In genomic region chr5:100779002-100779401, GRCm38 (mm10) we compare ENCODE assay signal across 33 mouse cellular contexts.
"Had no signal": no experiment of that assay in that cellular context is flagged by ENCODE, and none has a peak within 500 bp of the region (broad histone marks: within the 10 kb centered on the region; RNA-seq: fewer than 3 reads in every experiment).

No protein-coding gene starts in this region.

- H3K27me3 ChIP-seq: heart, embryonic 13.5 days; heart, embryonic 15.5 days; hindbrain, embryonic 12.5 days; hindbrain, embryonic 13.5 days; hindbrain, embryonic 15.5 days; intestine, embryonic 15.5 days; kidney, embryonic 15.5 days had no signal

- H3K9ac ChIP-seq: heart, embryonic 13.5 days; heart, embryonic 15.5 days; hindbrain, embryonic 12.5 days; hindbrain, embryonic 13.5 days; hindbrain, embryonic 14.5 days; hindbrain, embryonic 15.5 days; intestine, embryonic 15.5 days; kidney, embryonic 15.5 days had no signal

- DNase-seq: heart, postnatal 10 days; heart, postnatal 14 days; heart, postnatal 36 days; heart, postnatal 4 days; kidney, adult 11 months; kidney, adult 18-20 months; kidney, adult 2 months; kidney, adult 8-10 months; kidney, adult 9 months; kidney, postnatal 10 days; kidney, postnatal 14 days; kidney, postnatal 25 days; kidney, postnatal 36 days; kidney, postnatal 4 days; layer of hippocampus, adult 9-11 months; layer of hippocampus, postnatal 36 days had no signal

- H3K4me3 ChIP-seq: heart, embryonic 13.5 days; heart, embryonic 15.5 days; hindbrain, embryonic 10.5 days; hindbrain, embryonic 12.5 days; hindbrain, embryonic 13.5 days; hindbrain, embryonic 15.5 days; intestine, embryonic 15.5 days; kidney, embryonic 15.5 days; layer of hippocampus, adult 2 months; left cerebral cortex, adult 2 months had no signal

- H3K4me1 ChIP-seq: hindbrain, embryonic 10.5 days; hindbrain, embryonic 12.5 days; hindbrain, embryonic 13.5 days; hindbrain, embryonic 15.5 days; intestine, embryonic 15.5 days; kidney, embryonic 15.5 days had no signal

- ATAC-seq: hindbrain, embryonic 16.5 days; hindbrain, postnatal 0 days; inflammation-experienced regulatory T-cells, adult 6 months; intestine, embryonic 15.5 days; intestine, embryonic 16.5 days; intestine, postnatal 0 days had no signal

- H3K27ac ChIP-seq: heart, embryonic 13.5 days; heart, embryonic 15.5 days; hindbrain, embryonic 10.5 days; hindbrain, embryonic 12.5 days; hindbrain, embryonic 13.5 days; hindbrain, embryonic 14.5 days; hindbrain, embryonic 15.5 days; hindbrain, postnatal 0 days; intestine, embryonic 15.5 days; kidney, embryonic 15.5 days; kidney, postnatal 0 days; layer of hippocampus, adult 2 months; left cerebral cortex, adult 2 months had no signal

- H3K9me3 ChIP-seq: heart, embryonic 13.5 days; heart, embryonic 15.5 days; hindbrain, embryonic 10.5 days; hindbrain, embryonic 12.5 days; hindbrain, embryonic 13.5 days; hindbrain, embryonic 15.5 days; intestine, embryonic 15.5 days; kidney, embryonic 15.5 days had no signal
